ENCODE assay signal across 13 mouse cellular contexts in the genomic region with DNA sequence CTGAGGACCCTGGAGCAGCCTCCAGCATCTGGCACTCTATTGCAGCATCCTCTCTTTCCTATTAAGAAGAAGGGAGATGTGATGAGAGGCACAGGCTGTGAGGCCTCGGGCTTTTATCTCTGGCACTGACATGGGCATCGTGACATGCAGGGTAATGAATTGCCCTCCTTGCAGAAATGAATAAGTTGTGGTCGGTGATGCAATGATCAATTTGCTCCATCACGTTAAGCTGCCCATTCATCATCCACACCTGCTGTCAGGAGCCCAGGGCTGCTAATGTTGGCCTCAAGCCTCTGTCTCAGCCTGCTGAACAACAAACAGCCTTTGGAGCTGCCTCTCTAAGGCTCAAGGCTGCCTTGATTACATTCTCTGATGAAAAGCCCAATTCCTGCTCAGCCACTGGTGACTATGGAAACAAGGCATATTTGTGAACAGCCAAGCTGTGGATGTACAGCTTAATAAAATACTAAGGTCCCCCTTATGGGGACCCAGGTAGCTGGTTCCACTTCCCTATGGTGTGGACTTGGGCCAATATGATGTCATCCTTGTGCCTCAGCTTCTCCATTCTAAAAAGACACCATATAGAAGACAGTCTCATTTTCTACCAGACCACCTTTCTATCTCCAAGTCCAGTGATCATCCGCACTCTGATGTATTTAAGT.
DNase-seq lines count a peak whose midpoint lies in the region; ATAC-seq lines count a peak whose summit lies in the region.
"Had no signal": no experiment of that assay in that cellular context is flagged by ENCODE, and none has a peak within 500 bp of the region (broad histone marks: within the 10 kb centered on the region; RNA-seq: fewer than 3 reads in every experiment).

No protein-coding gene starts in this region.

- H3K36me3 ChIP-seq in limb, embryonic 11.5 days (ENCODE audit: control insufficient read depth, insufficient read depth, low read length) = no peaks in the 10 kb centered on the region
- H3K36me3 ChIP-seq in limb, embryonic 10.5 days = no peaks in the 10 kb centered on the region
- no peaks in the 10 kb centered on the region for H3K36me3 ChIP-seq in hindbrain, embryonic 13.5 days
- H3K36me3 ChIP-seq in neural tube, embryonic 13.5 days = no peaks in the 10 kb centered on the region
- H3K36me3 ChIP-seq: stomach, embryonic 15.5 days had no signal

- no peak overlapping the region for H3K27ac ChIP-seq in limb, embryonic 11.5 days (replicated peaks; ENCODE audit: low read depth, low read length)
- H3K27ac ChIP-seq in limb, embryonic 10.5 days = no peak overlapping the region
- H3K27ac ChIP-seq in hindbrain, embryonic 13.5 days = peak overlapping the region; percentile 56
- peak overlapping the region; percentile 49 for H3K27ac ChIP-seq in neural tube, embryonic 13.5 days (replicated peaks)
- H3K27ac ChIP-seq: stomach, embryonic 15.5 days had no signal

- no peaks in the 10 kb centered on the region for H3K4me1 ChIP-seq in limb, embryonic 11.5 days (ENCODE audit: control insufficient read depth, insufficient read depth, low read length)
- H3K4me1 ChIP-seq in limb, embryonic 10.5 days = peaks cover 15% of the 10 kb centered on the region; the same call in 1 of the 2 replicates
- peaks cover 12% of the 10 kb centered on the region for H3K4me1 ChIP-seq in hindbrain, embryonic 13.5 days (replicated peaks)
- H3K4me1 ChIP-seq in neural tube, embryonic 13.5 days (replicated peaks) = peaks cover 13% of the 10 kb centered on the region
- H3K4me1 ChIP-seq: stomach, embryonic 15.5 days had no signal

- H3K4me2 ChIP-seq in limb, embryonic 11.5 days (ENCODE audit: low read depth, severe bottlenecking) = no peak overlapping the region
- H3K4me2 ChIP-seq in hindbrain, embryonic 13.5 days = no peak overlapping the region
- no peak overlapping the region for H3K4me2 ChIP-seq in neural tube, embryonic 13.5 days
- H3K4me2 ChIP-seq: stomach, embryonic 15.5 days had no signal

- no peak overlapping the region for H3K4me3 ChIP-seq in limb, embryonic 11.5 days (ENCODE audit: low read depth, low read length)
- H3K4me3 ChIP-seq in limb, embryonic 10.5 days = no peak overlapping the region
- no peak overlapping the region for H3K4me3 ChIP-seq in hindbrain, embryonic 13.5 days
- no peak overlapping the region for H3K4me3 ChIP-seq in neural tube, embryonic 13.5 days
- H3K4me3 ChIP-seq: stomach, embryonic 15.5 days had no signal

- 0 out of 2 replicates have a peak, but pooled peaks have one; percentile 31 for ATAC-seq in limb, embryonic 11.5 days (ENCODE audit: insufficient number of reproducible peaks, low FRiP score, low TSS enrichment, low read depth)
- ATAC-seq in hindbrain, embryonic 13.5 days (ENCODE audit: low FRiP score) = peak; percentile 93
- peak; percentile 88 for ATAC-seq in neural tube, embryonic 13.5 days (ENCODE audit: low read depth)
- ATAC-seq in monocyte, adult 5-6 weeks (replicated peaks; ENCODE audit: insufficient number of reproducible peaks, low FRiP score, low TSS enrichment, poor library complexity, severe bottlenecking) = no peak

- no peak for DNase-seq in limb, embryonic 11.5 days (ENCODE audit: low spot score)
- DNase-seq in limb, embryonic 10.5 days (ENCODE audit: low spot score) = no peak
- DNase-seq in cerebellum, postnatal 36 days = peak; percentile 9 to 16
- no peak for DNase-seq in adipocyte (ENCODE audit: low spot score)
- DNase-seq in spleen, postnatal 36 days (ENCODE audit: low spot score in 2 of 2) = no peak
- DNase-seq: kidney, adult 18-20 months; lung, adult 18-20 months; right cerebral cortex, adult 18-20 months had no signal

- no peaks in the 10 kb centered on the region for H3K9me3 ChIP-seq in limb, embryonic 11.5 days (ENCODE audit: control insufficient read depth, low read length)
- no peaks in the 10 kb centered on the region for H3K9me3 ChIP-seq in limb, embryonic 10.5 days (replicated peaks)
- H3K9me3 ChIP-seq in hindbrain, embryonic 13.5 days = no peaks in the 10 kb centered on the region
- H3K9me3 ChIP-seq in neural tube, embryonic 13.5 days = no peaks in the 10 kb centered on the region
- H3K9me3 ChIP-seq: stomach, embryonic 15.5 days had no signal

- no peaks in the 10 kb centered on the region for H3K27me3 ChIP-seq in limb, embryonic 11.5 days (ENCODE audit: control insufficient read depth, insufficient read depth, low read length)
- H3K27me3 ChIP-seq in limb, embryonic 10.5 days (ENCODE audit: low read depth, poor library complexity, severe bottlenecking) = no peaks in the 10 kb centered on the region
- no peaks in the 10 kb centered on the region for H3K27me3 ChIP-seq in hindbrain, embryonic 13.5 days
- H3K27me3 ChIP-seq in neural tube, embryonic 13.5 days = no peaks in the 10 kb centered on the region
- H3K27me3 ChIP-seq: CH12.LX; stomach, embryonic 15.5 days had no signal

- WGBS in limb, embryonic 11.5 days = 45% methylated on average over 5 of the region's 5 CpGs
- 60% methylated on average over 5 of the region's 5 CpGs for WGBS in limb, embryonic 10.5 days
- WGBS in hindbrain, embryonic 13.5 days = 30% methylated on average over 5 of the region's 5 CpGs
- 35% methylated on average over 5 of the region's 5 CpGs for WGBS in neural tube, embryonic 13.5 days

- H3K9ac ChIP-seq in limb, embryonic 11.5 days (ENCODE audit: low read length) = no peak overlapping the region
- H3K9ac ChIP-seq in hindbrain, embryonic 13.5 days = no peak overlapping the region
- H3K9ac ChIP-seq in neural tube, embryonic 13.5 days = no peak overlapping the region
- H3K9ac ChIP-seq: stomach, embryonic 15.5 days had no signal

Comparison
In these comparisons a context has a peak if more than half of its experiments do, and no peak if none do; other contexts are left out.
1. DNase-seq: peak in cerebellum, postnatal 36 days (2 of 2); none in limb, embryonic 11.5 days (single experiment), limb, embryonic 10.5 days (single experiment), adipocyte (single experiment) and spleen, postnatal 36 days (0 of 2).
2. H3K27ac ChIP-seq: peak in hindbrain, embryonic 13.5 days (single experiment) and neural tube, embryonic 13.5 days (single experiment); none in limb, embryonic 11.5 days (single experiment) and limb, embryonic 10.5 days (single experiment).